Mouse (Mus musculus): ENCODE data around the gene Ear2. TPM values are rescaled to one million over a fixed set of nuclear protein-coding genes. Genes with fewer than 3 reads are reported as not detected.

Ear2 gene
- polyA plus RNA-seq, 1 experiment from 2014 or later, result not detected

Other genes with a start within 250 kb of the Ear2 start
- not detected in 2 replicates for gene Ear1, start 227.1 kb upstream of the Ear2 start, polyA plus RNA-seq (2016; fragmentation: Nextera tagmentation; extraction: Ambion mirVana)
- not detected in 2 replicates for gene Ear10, start 179.1 kb upstream of the Ear2 start, polyA plus RNA-seq (2016; fragmentation: Nextera tagmentation; extraction: Ambion mirVana)
- gene Gm8113, start 177.3 kb upstream of the Ear2 start, polyA plus RNA-seq (2016; fragmentation: Nextera tagmentation; extraction: Ambion mirVana), result 9.3 and 13.9 TPM in 2 replicates
- gene Ang5, start 145.6 kb upstream of the Ear2 start, polyA plus RNA-seq (2016; fragmentation: Nextera tagmentation; extraction: Ambion mirVana), result not detected in 2 replicates
- not detected in 2 replicates for gene Ang6, start 100.4 kb upstream of the Ear2 start, polyA plus RNA-seq (2016; fragmentation: Nextera tagmentation; extraction: Ambion mirVana)
- not detected in 2 replicates for gene Gm3327, start 21.2 kb downstream of the Ear2 start, polyA plus RNA-seq (2016; fragmentation: Nextera tagmentation; extraction: Ambion mirVana)
- not detected in 2 replicates for gene Gm8212, start 95.0 kb downstream of the Ear2 start, polyA plus RNA-seq (2016; fragmentation: Nextera tagmentation; extraction: Ambion mirVana)
- gene 4930503E14Rik, start 110.6 kb downstream of the Ear2 start, polyA plus RNA-seq (2016; fragmentation: Nextera tagmentation; extraction: Ambion mirVana), result 0.17 TPM in 1 of 2 replicates, not detected in the other
- not detected in 2 replicates for gene Gm8220, start 182.9 kb downstream of the Ear2 start, polyA plus RNA-seq (2016; fragmentation: Nextera tagmentation; extraction: Ambion mirVana)
- gene Gm5930, start 235.9 kb downstream of the Ear2 start, polyA plus RNA-seq (2016; fragmentation: Nextera tagmentation; extraction: Ambion mirVana), result not detected in 2 replicates

Data from embryonic facial prominence, embryonic 12.5 days (tissue).